Mouse (Mus musculus) lung, postnatal 0 days (tissue): ENCODE measurements around the gene Gm47955.
"Not testable (repeated sequence)": the region's sequence is repeated elsewhere in the genome, so short reads cannot be mapped to it uniquely, and the experiment has no call there.

ENCODE experiments used
- CTCF ChIP-seq: IDR thresholded peaks from 2 replicates; pipeline ENCODE4 v1.5.1; 2016; ENCODE audit warnings: antibody characterized with exemption, mild to moderate bottlenecking
- EP300 ChIP-seq: IDR thresholded peaks from 2 replicates; pipeline ENCODE4 v1.6.1; 2016; ENCODE audit warnings: antibody characterized with exemption, mild to moderate bottlenecking, control low read depth

DNA sequence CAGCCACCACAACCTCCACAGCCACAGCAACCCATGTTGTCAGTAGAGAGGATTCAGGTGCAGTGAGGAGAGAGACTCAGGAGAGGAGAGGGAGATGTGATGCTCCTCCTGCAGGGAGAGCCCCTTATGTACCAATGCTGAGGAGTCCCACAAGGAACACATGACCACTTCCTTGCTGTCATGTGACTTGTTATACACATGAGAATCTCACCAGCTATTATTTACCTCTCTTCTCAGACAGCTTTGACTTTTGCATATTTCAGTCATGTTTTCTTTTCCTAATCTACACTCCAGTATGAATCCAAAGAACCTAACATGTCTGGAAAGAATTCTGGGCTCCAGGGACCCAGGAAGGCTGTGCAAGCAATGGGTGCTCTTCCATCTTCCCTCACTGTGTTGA lies 4.2 kb upstream of the Gm47955 start, which contains the start of gene Gm7544:
- not testable (repeated sequence) for TF ChIP-seq CTCF, EP300
